Mouse (Mus musculus) liver, embryonic 14.5 days (tissue): ENCODE measurements around the gene Gpr153. TPM values are rescaled to one million over a fixed set of nuclear protein-coding genes. Genes with fewer than 3 reads are reported as not detected.

Experiments used
- ATAC-seq: fragments of 200-750 bp; cut with Nextera tagmentation; 2 replicates; pipeline ENCODE4 v1.8.0; 2017; ENCODE audit warnings: moderate number of reproducible peaks, mild to moderate bottlenecking, moderate library complexity; ENCODE audit not compliant: insufficient read depth
- DNase-seq, 3 experiments: peaks; one replicate each; pipeline ENCODE4 v3.0.0-alpha.2; 2012 to 2013; ENCODE audit warnings: low read depth in 3 of 3, low spot score in 3 of 3
- H3K27ac ChIP-seq: fragments of 300-500 bp; sonication (generic); 2 replicates; pipeline ENCODE4 v1.5.1; 2014; ENCODE audit warnings: moderate library complexity, mild to moderate bottlenecking, control low read depth, inconsistent platforms
- H3K27me3 ChIP-seq: fragments of 300-500 bp; sonication (generic); 2 replicates; pipeline ENCODE4 v1.6.1; 2014; ENCODE audit warnings: mild to moderate bottlenecking, low read length, moderate library complexity; ENCODE audit not compliant: control insufficient read depth, insufficient read depth
- H3K36me3 ChIP-seq: fragments of 300-500 bp; sonication (generic); replicated peaks from 2 replicates; pipeline ENCODE4 v1.6.1; 2014; ENCODE audit warnings: low read depth; ENCODE audit not compliant: control insufficient read depth, insufficient read depth
- H3K4me1 ChIP-seq, 2 experiments: fragments of 200-500 bp in 1 of 2; fragments of 300-500 bp in 1 of 2; sonication (generic) in 1 of 2; replicated peaks; 2 replicates each; pipeline ENCODE4 v1.6.1; 2012 to 2014; ENCODE audit warnings: antibody characterized with exemption in 1 of 2, inconsistent platforms in 1 of 2, low read length in 1 of 2; ENCODE audit not compliant: control insufficient read depth in 2 of 2, insufficient read depth in 2 of 2
- H3K4me2 ChIP-seq: fragments of 300-500 bp; sonication (generic); 2 replicates; pipeline ENCODE4 v1.6.1; 2014; ENCODE audit warnings: low read depth, mild to moderate bottlenecking, control low read depth, moderate library complexity
- H3K4me3 ChIP-seq, 2 experiments: fragments of 200-500 bp in 1 of 2; fragments of 300-500 bp in 1 of 2; sonication (generic) in 1 of 2; 2 replicates each; pipeline ENCODE4 v1.5.1; 2012 to 2014; ENCODE audit warnings: low read depth in 2 of 2, low read length in 2 of 2, mild to moderate bottlenecking in 2 of 2, control low read depth in 1 of 2, inconsistent platforms in 1 of 2, moderate library complexity in 1 of 2; ENCODE audit not compliant: insufficient read depth in 1 of 2
- H3K9ac ChIP-seq: fragments of 300-500 bp; sonication (generic); replicated peaks from 2 replicates; pipeline ENCODE4 v1.6.1; 2014; ENCODE audit warnings: mild to moderate bottlenecking, control low read depth, moderate library complexity
- H3K9me3 ChIP-seq: fragments of 300-500 bp; sonication (generic); 2 replicates; pipeline ENCODE4 v1.6.1; 2016; ENCODE audit warnings: low read length, mixed read lengths; ENCODE audit not compliant: control insufficient read depth
- CTCF ChIP-seq: IDR thresholded peaks from 2 replicates; pipeline ENCODE4 v1.5.1; 2016; ENCODE audit warnings: antibody characterized with exemption, low read depth, control low read depth
- EP300 ChIP-seq: IDR thresholded peaks from 2 replicates; pipeline ENCODE4 v1.6.1; 2016; ENCODE audit warnings: antibody characterized with exemption, low read depth
- WGBS: fragments of 180-500 bp; shearing (Covaris S2); extraction: QIAGEN DNeasy Blood & Tissue Kit; methylation state at CpG from one replicate; pipeline ENCODE4 v1.1.7; 2014; ENCODE audit not compliant: insufficient replicate concordance; 5-methylcytosine and 5-hydroxymethylcytosine counted together
- polyA plus RNA-seq, 2 experiments: library from polyadenylated mRNA; depleted of rRNA in 1 of 2; stranded (reverse) in 1 of 2; unstranded in 1 of 2; fragments of >200 nt; fragmentation: Nextera tagmentation in 1 of 2; extraction: Ambion mirVana in 1 of 2; gene quantifications; 2 replicates each; pipeline versions ENCODE4 v1.2.1 to v1.2.3; 2012 to 2014

The Gpr153 gene
- polyA plus RNA-seq, 2 experiments: 0.58 to 1.2 TPM

DNA sequence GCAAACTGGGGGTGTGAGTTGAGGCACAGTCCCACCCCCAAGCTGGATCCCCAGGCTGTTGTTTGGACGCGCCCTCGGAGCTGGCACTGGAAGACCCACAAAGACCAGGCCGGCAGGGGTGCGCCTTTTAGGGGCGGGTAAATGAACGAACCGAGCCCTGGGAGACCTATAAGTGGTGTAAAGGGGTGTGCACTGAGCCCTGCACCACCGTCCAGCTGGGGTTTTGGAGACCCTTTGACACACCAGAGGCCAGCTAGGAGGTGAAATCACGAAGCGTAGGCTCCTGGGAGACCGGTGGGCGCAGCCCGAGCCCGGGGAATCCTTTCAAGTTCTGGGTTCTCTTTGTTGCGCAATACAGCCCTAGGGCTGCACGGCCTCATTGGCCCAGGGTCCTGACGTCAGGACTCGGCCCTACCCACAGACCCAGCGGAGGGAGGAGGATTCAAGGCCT, 674 bp downstream of the Gpr153 start:
- H3K36me3 ChIP-seq: no peaks in the 10 kb centered on the region
- 3% methylated on average over 20 of the region's 20 CpGs for WGBS
- H3K4me1 ChIP-seq: no peaks in the 10 kb centered on the region
- no peak for TF ChIP-seq EP300
- TF ChIP-seq CTCF: no peak
- H3K27ac ChIP-seq: no peak overlapping the region
- no peaks in the 10 kb centered on the region for H3K9me3 ChIP-seq
- peaks cover 33% of the 10 kb centered on the region for H3K27me3 ChIP-seq
- ATAC-seq (no peak), DNase-seq (no peak)
- peak overlapping the region; percentile 35 to 48 for H3K4me3 ChIP-seq
- H3K9ac ChIP-seq: no peak overlapping the region
- peak overlapping the region; percentile 56 for H3K4me2 ChIP-seq

DNA sequence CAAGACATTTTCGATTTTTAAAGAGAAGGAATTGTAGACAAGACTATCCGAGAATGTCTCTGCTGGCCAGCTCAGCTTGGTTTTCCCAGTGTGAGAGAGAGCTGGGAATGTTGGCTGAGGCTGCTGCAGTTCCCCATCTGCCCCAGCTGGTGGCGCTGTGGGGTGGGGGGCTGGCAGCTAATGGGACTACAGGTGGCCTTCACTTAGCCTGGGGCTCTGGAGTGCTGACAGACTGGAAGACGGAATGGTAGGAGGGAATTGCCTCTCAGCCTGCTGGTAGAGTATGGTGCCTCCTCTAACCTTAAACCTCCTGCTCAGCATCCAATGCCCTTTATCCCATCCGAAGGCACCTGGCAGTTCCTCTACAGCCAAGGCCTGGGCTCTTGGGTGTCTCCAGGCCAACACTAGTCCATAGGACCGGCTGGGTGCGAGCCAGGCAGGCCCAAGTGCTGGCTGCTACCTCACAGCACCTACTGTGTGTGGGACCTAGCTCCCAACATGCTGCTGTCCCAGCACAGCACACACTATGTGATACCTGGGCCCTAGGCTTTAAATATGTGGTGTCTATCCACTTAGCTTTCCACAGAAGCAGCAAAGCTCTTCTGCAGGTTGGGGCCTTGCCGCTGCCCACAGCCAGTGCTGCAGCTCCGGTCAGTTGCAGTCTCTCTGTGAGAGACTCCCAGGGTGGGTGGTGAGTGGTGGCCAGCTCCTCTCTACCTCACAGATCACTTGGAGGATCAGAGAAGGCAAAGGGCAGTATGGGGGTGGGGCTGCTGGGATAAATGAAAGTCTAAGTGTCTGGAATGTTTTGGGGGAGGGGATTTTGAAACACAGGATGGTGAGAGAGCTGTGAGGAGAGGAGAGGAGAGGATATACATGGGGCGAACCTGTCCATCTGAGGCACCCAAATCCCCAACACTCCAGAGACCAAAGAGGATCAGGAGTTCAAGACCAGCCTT, 2.6 kb downstream of the Gpr153 start:
- DNase-seq (no peak), ATAC-seq (no peak)
- TF ChIP-seq EP300 (no peak), CTCF (peak; percentile 81)
- no peak overlapping the region for H3K9ac ChIP-seq
- peaks cover 38% of the 10 kb centered on the region for H3K27me3 ChIP-seq
- H3K9me3 ChIP-seq: no peaks in the 10 kb centered on the region
- no peak overlapping the region for H3K4me3 ChIP-seq
- H3K27ac ChIP-seq: no peak overlapping the region
- H3K36me3 ChIP-seq: no peaks in the 10 kb centered on the region
- no peaks in the 10 kb centered on the region for H3K4me1 ChIP-seq
- 45% methylated on average over 10 of the region's 10 CpGs for WGBS
- no peak overlapping the region for H3K4me2 ChIP-seq

DNA sequence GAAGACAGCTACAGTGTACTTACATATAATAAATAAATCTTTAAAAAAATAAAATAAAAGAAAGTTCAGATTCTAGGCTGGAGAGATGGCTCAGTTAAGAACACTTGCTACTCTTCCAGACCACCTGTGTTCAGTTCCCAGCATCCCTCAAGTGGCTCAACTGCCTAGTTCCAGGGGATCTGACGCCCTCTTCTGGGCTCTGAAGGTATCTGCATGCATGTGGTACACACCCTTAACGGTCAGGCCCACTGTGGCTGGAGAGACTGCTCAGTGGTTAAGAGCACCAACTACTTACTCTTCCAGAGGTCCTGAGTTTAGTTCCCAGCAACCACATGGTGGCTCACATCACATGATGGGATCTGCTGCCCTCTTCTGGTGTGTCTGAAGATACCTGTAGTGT, 3.9 kb downstream of the Gpr153 start:
- TF ChIP-seq CTCF (peak; percentile 33; the same call in 1 of the 2 replicates), EP300 (no peak)
- 77% methylated on average over 2 of the region's 2 CpGs for WGBS
- no peak for ATAC-seq

DNA sequence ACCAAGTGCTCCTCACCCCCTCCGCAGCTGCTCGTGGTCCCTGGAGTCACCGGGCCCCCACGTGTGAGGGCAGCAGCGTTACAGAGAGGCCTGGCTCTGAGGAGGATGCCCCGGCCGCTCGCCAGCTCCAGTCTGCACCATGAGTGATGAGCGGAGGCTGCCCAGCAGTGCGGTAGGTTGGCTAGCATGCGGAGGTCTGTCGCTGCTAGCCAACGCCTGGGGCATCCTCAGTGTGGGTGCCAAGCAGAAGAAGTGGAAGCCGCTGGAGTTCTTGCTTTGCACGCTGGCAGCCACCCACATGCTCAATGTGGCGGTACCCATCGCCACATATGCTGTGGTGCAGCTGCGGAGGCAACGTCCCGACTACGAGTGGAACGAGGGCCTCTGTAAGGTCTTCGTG, 5.0 kb downstream of the Gpr153 start:
- H3K36me3 ChIP-seq: no peaks in the 10 kb centered on the region
- TF ChIP-seq CTCF (no peak), EP300 (no peak)
- DNase-seq: no peak
- no peak overlapping the region for H3K4me2 ChIP-seq
- H3K27ac ChIP-seq: no peak overlapping the region
- no peak for ATAC-seq
- no peak overlapping the region for H3K9ac ChIP-seq
- no peak overlapping the region for H3K4me3 ChIP-seq
- H3K4me1 ChIP-seq: no peaks in the 10 kb centered on the region
- H3K27me3 ChIP-seq: peaks cover 49% of the 10 kb centered on the region
- WGBS: 77% methylated on average over 23 of the region's 23 CpGs
- H3K9me3 ChIP-seq: no peaks in the 10 kb centered on the region

More for the DNA sequence above, 3.9 kb downstream of the Gpr153 start:
- Histone ChIP-seq H3K9ac (no peak overlapping the region), H3K4me3 (no peak overlapping the region), H3K4me1 (no peaks in the 10 kb centered on the region), H3K9me3 (no peaks in the 10 kb centered on the region), H3K27me3 (peaks cover 49% of the 10 kb centered on the region), H3K36me3 (no peaks in the 10 kb centered on the region), H3K4me2 (no peak overlapping the region), H3K27ac (no peak overlapping the region)
- no peak for DNase-seq

DNA sequence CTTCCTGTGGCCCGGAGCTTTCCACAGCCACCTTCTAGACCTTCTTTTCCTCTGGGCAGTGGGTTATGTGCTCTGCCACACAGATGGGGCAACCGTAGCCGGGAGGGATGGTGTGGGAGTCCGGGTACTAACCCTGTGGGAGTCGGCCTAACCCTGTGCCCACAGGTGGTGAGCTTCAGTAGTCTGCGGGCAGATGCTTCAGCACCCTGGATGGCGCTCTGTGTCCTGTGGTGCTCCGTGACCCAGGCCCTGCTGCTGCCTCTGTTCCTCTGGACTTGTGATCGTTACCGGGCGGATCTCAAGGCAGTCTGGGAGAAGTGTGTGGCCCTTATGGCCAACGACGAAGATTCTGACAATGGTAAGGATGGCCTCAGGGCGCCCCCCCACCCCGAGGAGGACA, 7.6 kb downstream of the Gpr153 start:
- no peak overlapping the region for H3K4me3 ChIP-seq
- TF ChIP-seq CTCF: no peak
- TF ChIP-seq EP300: no peak
- DNase-seq: no peak
- no peak overlapping the region for H3K9ac ChIP-seq
- H3K4me2 ChIP-seq: no peak overlapping the region
- no peaks in the 10 kb centered on the region for H3K9me3 ChIP-seq
- H3K36me3 ChIP-seq: no peaks in the 10 kb centered on the region
- no peak overlapping the region for H3K27ac ChIP-seq
- peaks cover 53% of the 10 kb centered on the region for H3K27me3 ChIP-seq
- 40% methylated on average over 15 of the region's 15 CpGs for WGBS
- no peak for ATAC-seq
- H3K4me1 ChIP-seq: no peaks in the 10 kb centered on the region
